Comparison of ENCODE assay signal across 8 mouse cellular contexts in genomic region chr10:120231718-120232117, GRCm38 (mm10). TPM values are rescaled to one million over a fixed set of nuclear protein-coding genes. Genes with fewer than 3 reads are reported as not detected.
A peak's percentile ranks its signal among the peaks of the same experiment; 100 is the strongest.
DNase-seq lines count a peak whose midpoint lies in the region; ATAC-seq and TF ChIP-seq lines count a peak whose summit lies in the region.

No protein-coding gene starts in this region.

- DNase-seq in hindbrain, embryonic 11.5 days (ENCODE audit: low spot score) = peak; percentile 81
- DNase-seq in CD8-positive naive resting alpha-beta T cell, adult 2 months (ENCODE audit: low read depth in 2 of 2, low spot score in 2 of 2) = peak; percentile 69 to 74
- DNase-seq in adrenal gland, postnatal 25 days = peak; percentile 69
- DNase-seq in gastrocnemius, adult 2 months = peak; percentile 75
- DNase-seq in layer of hippocampus, postnatal 10 days (ENCODE audit: low spot score in 2 of 2) = peak; percentile 62 to 66
- peak; percentile 74 for DNase-seq in mesoderm, embryonic 11.5 days (ENCODE audit: low read depth, low spot score)
- peak; percentile 69 for DNase-seq in thymus, adult 2 months

- H3K27ac ChIP-seq in hindbrain, embryonic 11.5 days (ENCODE audit: low read depth, low read length) = no peak overlapping the region
- no peak overlapping the region for H3K27ac ChIP-seq in hindbrain, embryonic 13.5 days
- H3K27ac ChIP-seq in gastrocnemius, adult 2 months = no peak overlapping the region
- H3K27ac ChIP-seq in thymus, adult 2 months (ENCODE audit: control insufficient read depth, insufficient read depth, low read length) = no peak overlapping the region

- intact Hi-C loops in gastrocnemius, adult 2 months (cut with DNase I) = loop anchor here (5.0 kb wide), 1 partner anchor 436 kb away; no protein-coding TSS in a partner anchor

- ATAC-seq in hindbrain, embryonic 11.5 days (ENCODE audit: low FRiP score) = no peak
- no peak for ATAC-seq in hindbrain, embryonic 13.5 days (ENCODE audit: low FRiP score)

- H3K4me3 ChIP-seq in hindbrain, embryonic 11.5 days (ENCODE audit: low read depth, low read length) = no peak overlapping the region
- no peak overlapping the region for H3K4me3 ChIP-seq in hindbrain, embryonic 13.5 days
- H3K4me3 ChIP-seq in gastrocnemius, adult 2 months = no peak overlapping the region
- no peak overlapping the region for H3K4me3 ChIP-seq in thymus, adult 2 months (ENCODE audit: control insufficient read depth, insufficient read depth, low read length)

- no peak overlapping the region for H3K9ac ChIP-seq in hindbrain, embryonic 11.5 days (ENCODE audit: low read depth, low read length)
- H3K9ac ChIP-seq in hindbrain, embryonic 13.5 days = no peak overlapping the region

- TF ChIP-seq POLR2A in thymus, adult 2 months (IDR thresholded peaks at IDR 0.05; ENCODE audit: control insufficient read depth, extremely low read depth, insufficient read depth, low read length, poor library complexity) = no peak

- TF ChIP-seq CTCF in gastrocnemius, adult 2 months (IDR thresholded peaks at IDR 0.05) = peak; percentile 86
- peak; percentile 54; the same call in 1 of the 2 replicates for TF ChIP-seq CTCF in thymus, adult 2 months (IDR thresholded peaks at IDR 0.05; ENCODE audit: borderline replicate concordance, control insufficient read depth, extremely low read depth, insufficient read depth, low read length, poor library complexity)

- H3K36me3 ChIP-seq in hindbrain, embryonic 11.5 days (ENCODE audit: control insufficient read depth, insufficient read depth, low read length) = 0 out of 2 replicates have a peak, but pooled peaks cover 3% of the 10 kb centered on the region
- H3K36me3 ChIP-seq in hindbrain, embryonic 13.5 days = peaks cover 31% of the 10 kb centered on the region
- H3K36me3 ChIP-seq in thymus, adult 2 months (ENCODE audit: control insufficient read depth, insufficient read depth, low read length) = peaks cover 19% of the 10 kb centered on the region

- no peaks in the 10 kb centered on the region for H3K27me3 ChIP-seq in hindbrain, embryonic 11.5 days (ENCODE audit: control insufficient read depth, insufficient read depth, low read length)
- no peaks in the 10 kb centered on the region for H3K27me3 ChIP-seq in hindbrain, embryonic 13.5 days
- H3K27me3 ChIP-seq in thymus, adult 2 months (ENCODE audit: control insufficient read depth, insufficient read depth, low read length) = no peaks in the 10 kb centered on the region

- no peaks in the 10 kb centered on the region for H3K4me1 ChIP-seq in hindbrain, embryonic 11.5 days (replicated peaks; ENCODE audit: control insufficient read depth, insufficient read depth, low read length)
- H3K4me1 ChIP-seq in hindbrain, embryonic 13.5 days (replicated peaks) = peaks cover 21% of the 10 kb centered on the region
- H3K4me1 ChIP-seq in thymus, adult 2 months (replicated peaks; ENCODE audit: control insufficient read depth, insufficient read depth, low read length) = peaks cover 10% of the 10 kb centered on the region

- H3K9me3 ChIP-seq in hindbrain, embryonic 11.5 days (ENCODE audit: control insufficient read depth, low read length) = no peaks in the 10 kb centered on the region
- no peaks in the 10 kb centered on the region for H3K9me3 ChIP-seq in hindbrain, embryonic 13.5 days

- 30% methylated on average over 5 of the region's 5 CpGs for WGBS in hindbrain, embryonic 11.5 days
- WGBS in hindbrain, embryonic 13.5 days = 25% methylated on average over 5 of the region's 5 CpGs
- WGBS in thymus, adult 2 months = 29% methylated on average over 5 of the region's 5 CpGs

- no peak overlapping the region for H3K4me2 ChIP-seq in hindbrain, embryonic 11.5 days (replicated peaks; ENCODE audit: low read depth, low read length)
- H3K4me2 ChIP-seq in hindbrain, embryonic 13.5 days = no peak overlapping the region

RNA-seq across cellular contexts. Expression of gene Llph, which starts 4.8 kb away (rescaled TPM):
- 53.7 and 56.6 TPM in 2 replicates for polyA plus RNA-seq in hindbrain, embryonic 11.5 days (2014; fragmentation: Nextera tagmentation; extraction: Ambion mirVana)
- polyA plus RNA-seq in hindbrain, embryonic 13.5 days (2015; fragmentation: Nextera tagmentation; extraction: Ambion mirVana) = 44.0 and 46.8 TPM in 2 replicates
- 28.2 and 40.9 TPM in 2 replicates for total RNA-seq in adrenal gland, postnatal 25 days (2021)
- 10 to 100 TPM; 17.0 to 17.2 TPM for total RNA-seq in gastrocnemius, adult 2 months (2021)
- total RNA-seq in layer of hippocampus, postnatal 10 days (2021) = 10 to 100 TPM; 21.5 to 24.2 TPM
- 5.3 and 5.8 TPM in 2 replicates for polyA plus RNA-seq in thymus, adult 2 months (2012; rRNA removed)

RNA-seq across cellular contexts. Expression of gene Irak3, which starts 29.8 kb away (rescaled TPM):
- polyA plus RNA-seq in hindbrain, embryonic 11.5 days (2014; fragmentation: Nextera tagmentation; extraction: Ambion mirVana) = 1.2 and 1.9 TPM in 2 replicates
- polyA plus RNA-seq in hindbrain, embryonic 13.5 days (2015; fragmentation: Nextera tagmentation; extraction: Ambion mirVana) = 0.36 and 0.48 TPM in 2 replicates
- total RNA-seq in adrenal gland, postnatal 25 days (2021) = 3.2 and 4.6 TPM in 2 replicates
- total RNA-seq in gastrocnemius, adult 2 months (2021) = 1 to 10 TPM; 2.6 to 2.7 TPM
- under 1 TPM; 0.22 to 0.64 TPM for total RNA-seq in layer of hippocampus, postnatal 10 days (2021)
- polyA plus RNA-seq in thymus, adult 2 months (2012; rRNA removed) = 1.6 and 2.3 TPM in 2 replicates

RNA-seq across cellular contexts. Expression of gene Tmbim4, which starts 30.3 kb away (rescaled TPM):
- polyA plus RNA-seq in hindbrain, embryonic 11.5 days (2014; fragmentation: Nextera tagmentation; extraction: Ambion mirVana) = 93.8 and 94.4 TPM in 2 replicates
- polyA plus RNA-seq in hindbrain, embryonic 13.5 days (2015; fragmentation: Nextera tagmentation; extraction: Ambion mirVana) = 106 and 107 TPM in 2 replicates
- total RNA-seq in adrenal gland, postnatal 25 days (2021) = 141 and 150 TPM in 2 replicates
- total RNA-seq in gastrocnemius, adult 2 months (2021) = 10 to 100 TPM; 71.5 to 77.2 TPM
- 10 to 100 TPM; 56.2 to 57.1 TPM for total RNA-seq in layer of hippocampus, postnatal 10 days (2021)
- 138 and 155 TPM in 2 replicates for polyA plus RNA-seq in thymus, adult 2 months (2012; rRNA removed)
